Mouse (Mus musculus): ENCODE results near the gene Vsx2. TPM values are rescaled to one million over a fixed set of nuclear protein-coding genes. Genes with fewer than 3 reads are reported as not detected.

Vsx2 gene
- polyA plus RNA-seq, 1 experiment = 2.2 TPM

GRCm38 (mm10) chr12:84640253-84640652, 70.7 kb downstream of the Vsx2 start:
- WGBS = 9% methylated on average over 6 of the region's 6 CpGs
- no peak overlapping the region for H3K27ac ChIP-seq (ENCODE audit: insufficient read depth, low read length)
- H3K4me1 ChIP-seq (ENCODE audit: control insufficient read depth, insufficient read depth, low read length) = no peaks in the 10 kb centered on the region
- peaks cover 1% of the 10 kb centered on the region; the same call in 1 of the 2 replicates for H3K27me3 ChIP-seq (ENCODE audit: control insufficient read depth, insufficient read depth, low read length)
- TF ChIP-seq CTCF (IDR thresholded peaks at IDR 0.05; ENCODE audit: borderline replicate concordance, insufficient read depth, low read depth, low read length) = no peak
- no peak for TF ChIP-seq POLR2A (IDR thresholded peaks at IDR 0.05; ENCODE audit: borderline replicate concordance, insufficient read depth, low read length)
- H3K4me3 ChIP-seq (replicated peaks; ENCODE audit: insufficient read depth, low read depth, low read length) = no peak overlapping the region
- DNase-seq = no peak

- TF ChIP-seq POLR2A (IDR thresholded peaks at IDR 0.05; ENCODE audit: borderline replicate concordance, insufficient read depth, low read length) (no peak), CTCF (IDR thresholded peaks at IDR 0.05; ENCODE audit: borderline replicate concordance, insufficient read depth, low read depth, low read length) (no peak)
- 9% methylated on average over 9 of the region's 9 CpGs for WGBS
- H3K27me3 ChIP-seq (ENCODE audit: control insufficient read depth, insufficient read depth, low read length) = peaks cover 1% of the 10 kb centered on the region; the same call in 1 of the 2 replicates
- no peak for DNase-seq
- no peaks in the 10 kb centered on the region for H3K4me1 ChIP-seq (ENCODE audit: control insufficient read depth, insufficient read depth, low read length)
- H3K27ac ChIP-seq (ENCODE audit: insufficient read depth, low read length) = no peak within 1 kb of the TSS
- H3K4me3 ChIP-seq (replicated peaks; ENCODE audit: insufficient read depth, low read depth, low read length) = no peak within 1 kb of the TSS
Measured at GRCm38 (mm10) chr12:84640654-84641053, 71.1 kb downstream of the Vsx2 start, which contains the start of gene Vrtn. Vrtn (plus strand) TSS chr12:84641019.

Other genes with a start within 250 kb of the Vsx2 start
- gene Coq6, start 208.1 kb upstream of the Vsx2 start, polyA plus RNA-seq (2012; rRNA removed) = 39.9 and 45.0 TPM in 2 replicates
- gene Fam161b, start 207.9 kb upstream of the Vsx2 start, polyA plus RNA-seq (2012; rRNA removed) = 10.8 and 10.9 TPM in 2 replicates
- 26.2 and 29.0 TPM in 2 replicates for gene Entpd5, start 160.7 kb upstream of the Vsx2 start, polyA plus RNA-seq (2012; rRNA removed)
- 4.3 and 4.4 TPM in 2 replicates for gene Bbof1, start 160.7 kb upstream of the Vsx2 start, polyA plus RNA-seq (2012; rRNA removed)
- gene Rnf113a2, start 152.6 kb upstream of the Vsx2 start, polyA plus RNA-seq (2012; rRNA removed) = 17.6 and 20.2 TPM in 2 replicates
- 39.4 and 43.7 TPM in 2 replicates for gene Aldh6a1, start 118.8 kb upstream of the Vsx2 start, polyA plus RNA-seq (2012; rRNA removed)
- gene Lin52, start 118.3 kb upstream of the Vsx2 start, polyA plus RNA-seq (2012; rRNA removed) = 31.1 and 34.7 TPM in 2 replicates
- 33.5 and 35.2 TPM in 2 replicates for gene Abcd4, start 47.7 kb downstream of the Vsx2 start, polyA plus RNA-seq (2012; rRNA removed)
- not detected in 2 replicates for gene Vrtn, start 71.3 kb downstream of the Vsx2 start, polyA plus RNA-seq (2012; rRNA removed)
- 24.9 and 28.0 TPM in 2 replicates for gene Syndig1l, start 129.1 kb downstream of the Vsx2 start, polyA plus RNA-seq (2012; rRNA removed)
- gene Npc2, start 203.4 kb downstream of the Vsx2 start, polyA plus RNA-seq (2012; rRNA removed) = 54.3 and 56.3 TPM in 2 replicates
- 110 and 111 TPM in 2 replicates for gene Isca2, start 203.5 kb downstream of the Vsx2 start, polyA plus RNA-seq (2012; rRNA removed)

Measured in cerebellum, adult 2 months (tissue).